Mouse (Mus musculus): Measurements from ENCODE around the gene Dna2. TPM values are rescaled to one million over a fixed set of nuclear protein-coding genes. Genes with fewer than 3 reads are reported as not detected.

The Dna2 gene
- 8.1 TPM for polyA plus RNA-seq (2014; fragmentation: Illumina TruSeq; extraction: RNeasy Lipid Tissue Mini Kit (QIAGEN cat#74804); ENCODE audit: low read depth, low replicate concordance)

GRCm38 (mm10) chr10:62946738-62947471 lies at the start of gene Dna2:
Gene Dna2, plus strand, starts transcription at chr10:62947026.

GRCm38 (mm10) chr10:62908896-62909295 lies 37.9 kb upstream of the Dna2 start, which contains the start of gene Tet1:
Gene Tet1, minus strand, starts transcription at chr10:62908996.

GRCm38 (mm10) chr10:62919925-62920765 lies 26.7 kb upstream of the Dna2 start, which contains the start of gene Slc25a16:
Gene Slc25a16, plus strand, starts transcription at chr10:62920633.

GRCm38 (mm10) chr10:62980039-62980954 lies 33.5 kb downstream of the Dna2 start, which contains the start of gene Rufy2:
Gene Rufy2, plus strand, starts transcription at chr10:62980223.

Other genes starting within 250 kb of the Dna2 start
- gene Stox1, start 220.9 kb upstream of the Dna2 start, polyA plus RNA-seq (2014; fragmentation: Illumina TruSeq; extraction: RNeasy Lipid Tissue Mini Kit (QIAGEN cat#74804); ENCODE audit: low read depth, low replicate concordance): 0.85 TPM
- gene Ccar1, start 154.7 kb upstream of the Dna2 start, polyA plus RNA-seq (2014; fragmentation: Illumina TruSeq; extraction: RNeasy Lipid Tissue Mini Kit (QIAGEN cat#74804); ENCODE audit: low read depth, low replicate concordance): 139 TPM
- 3.1 TPM for gene Tet1, start 38.0 kb upstream of the Dna2 start, polyA plus RNA-seq (2014; fragmentation: Illumina TruSeq; extraction: RNeasy Lipid Tissue Mini Kit (QIAGEN cat#74804); ENCODE audit: low read depth, low replicate concordance)
- 194 TPM for gene Slc25a16, start 26.4 kb upstream of the Dna2 start, polyA plus RNA-seq (2014; fragmentation: Illumina TruSeq; extraction: RNeasy Lipid Tissue Mini Kit (QIAGEN cat#74804); ENCODE audit: low read depth, low replicate concordance)
- 23.1 TPM for gene Rufy2, start 33.2 kb downstream of the Dna2 start, polyA plus RNA-seq (2014; fragmentation: Illumina TruSeq; extraction: RNeasy Lipid Tissue Mini Kit (QIAGEN cat#74804); ENCODE audit: low read depth, low replicate concordance)
- gene Hnrnph3, start 77.2 kb downstream of the Dna2 start, polyA plus RNA-seq (2014; fragmentation: Illumina TruSeq; extraction: RNeasy Lipid Tissue Mini Kit (QIAGEN cat#74804); ENCODE audit: low read depth, low replicate concordance): 73.5 TPM
- 23.0 TPM for gene Pbld2, start 77.3 kb downstream of the Dna2 start, polyA plus RNA-seq (2014; fragmentation: Illumina TruSeq; extraction: RNeasy Lipid Tissue Mini Kit (QIAGEN cat#74804); ENCODE audit: low read depth, low replicate concordance)
- gene Pbld1, start 113.1 kb downstream of the Dna2 start, polyA plus RNA-seq (2014; fragmentation: Illumina TruSeq; extraction: RNeasy Lipid Tissue Mini Kit (QIAGEN cat#74804); ENCODE audit: low read depth, low replicate concordance): 54.2 TPM
- gene Atoh7, start 152.6 kb downstream of the Dna2 start, polyA plus RNA-seq (2014; fragmentation: Illumina TruSeq; extraction: RNeasy Lipid Tissue Mini Kit (QIAGEN cat#74804); ENCODE audit: low read depth, low replicate concordance): 0.36 TPM